Mouse (Mus musculus): ENCODE results near the gene Smcr8.

Smcr8 gene

DNA sequence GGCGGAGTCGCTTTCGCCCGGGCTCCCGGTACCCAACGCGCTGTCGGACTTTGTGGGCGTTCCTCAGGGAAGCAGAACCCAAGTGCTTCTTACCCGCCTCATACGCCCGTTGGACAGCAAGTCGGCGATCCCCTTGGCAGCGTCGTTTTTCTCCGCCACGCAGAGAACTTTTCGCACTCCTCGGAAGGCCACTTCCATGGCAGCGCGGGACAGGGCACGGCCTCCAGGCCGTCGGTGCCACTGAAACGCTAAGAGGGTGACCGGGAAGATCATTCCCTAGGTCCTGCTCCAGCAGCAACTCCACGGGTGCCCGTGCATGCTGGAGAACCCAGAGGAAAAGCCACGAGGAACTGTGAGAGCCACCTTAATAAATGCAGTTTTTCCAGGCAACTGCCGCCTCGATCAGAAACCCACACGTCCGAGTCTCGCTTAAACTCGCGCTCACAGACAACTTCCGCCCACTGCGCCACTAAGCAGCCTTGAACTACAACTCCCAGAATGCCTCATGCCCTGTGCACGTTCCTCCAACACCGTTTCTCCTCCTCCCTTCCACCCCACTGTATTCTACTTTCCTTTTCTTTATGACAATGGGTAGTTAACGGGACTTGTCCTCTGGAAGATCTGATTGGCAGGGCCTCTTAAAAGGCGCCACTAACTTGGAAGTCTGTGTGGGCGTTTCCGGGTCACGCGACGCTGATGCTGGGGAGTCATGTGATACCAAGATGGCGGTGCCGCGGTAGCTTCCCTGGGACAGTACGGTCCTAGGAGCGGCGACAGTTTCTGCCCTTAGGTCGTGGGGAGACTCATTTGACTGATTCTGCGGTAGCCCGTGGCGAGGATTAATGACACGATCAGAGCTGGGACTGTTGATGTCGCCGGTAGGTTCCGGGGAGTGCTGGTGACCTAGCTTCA, at the start of gene Smcr8, which contains the start of gene Top3a:
Gene Smcr8, plus strand, starts transcription at position 696 of the 912 bp plus-strand sequence.
Gene Top3a, minus strand, starts transcription at position 537 of the 912 bp plus-strand sequence.
- peak; percentile 89 for DNase-seq (ENCODE audit: low read depth, low spot score)

DNA sequence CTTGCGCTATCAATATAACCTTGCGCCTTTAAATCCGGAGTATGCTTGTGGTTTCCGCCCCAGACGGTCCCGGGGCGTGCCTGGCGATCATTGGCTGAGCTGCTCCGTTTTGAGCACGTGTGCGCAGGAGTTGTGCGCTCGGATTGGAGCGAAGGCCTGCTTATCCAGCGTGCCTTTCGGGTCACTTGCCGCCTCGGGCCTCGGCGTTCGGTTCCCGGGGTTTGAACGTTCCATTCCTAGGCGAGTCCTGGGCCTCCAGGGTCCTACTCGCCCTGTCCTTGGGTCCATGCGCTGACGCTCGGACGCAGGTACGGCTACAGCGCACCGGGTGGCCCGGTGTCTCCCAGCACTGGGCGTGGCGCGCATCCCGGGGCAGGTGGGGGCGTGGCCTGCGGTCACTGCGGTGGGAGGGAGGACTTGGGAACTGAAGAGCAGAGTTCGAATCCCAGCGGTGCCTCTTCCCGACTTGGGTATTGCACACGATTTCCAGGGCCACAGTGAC, 49.0 kb upstream of the Smcr8 start, which contains the start of gene Mief2:
Gene Mief2, plus strand, starts transcription at position 139 of the 502 bp plus-strand sequence.
- peak; percentile 94 for DNase-seq (ENCODE audit: low read depth, low spot score)

DNA sequence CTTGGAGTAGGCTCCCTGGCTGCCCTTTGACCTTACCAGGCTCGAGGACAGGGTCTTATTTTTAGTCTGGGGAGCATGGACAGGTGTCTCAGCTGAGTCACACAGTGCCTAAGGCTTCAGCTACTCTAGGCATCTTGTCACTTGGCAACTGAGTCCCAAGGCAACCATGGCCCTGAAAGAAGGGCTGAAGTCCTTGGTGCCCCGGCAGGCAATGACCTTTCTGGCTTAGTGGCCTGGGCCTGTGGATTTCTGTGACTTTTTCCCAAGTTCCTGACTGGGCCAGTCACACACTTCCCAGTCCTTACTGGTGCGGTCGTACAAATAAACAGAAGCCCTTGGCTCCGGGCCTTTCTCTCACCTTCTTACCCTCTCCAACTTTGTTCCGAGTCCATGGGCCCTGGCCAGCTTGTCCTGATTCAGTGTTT, 48.1 kb upstream of the Smcr8 start:
- no peak for DNase-seq (ENCODE audit: low read depth, low spot score)

DNA sequence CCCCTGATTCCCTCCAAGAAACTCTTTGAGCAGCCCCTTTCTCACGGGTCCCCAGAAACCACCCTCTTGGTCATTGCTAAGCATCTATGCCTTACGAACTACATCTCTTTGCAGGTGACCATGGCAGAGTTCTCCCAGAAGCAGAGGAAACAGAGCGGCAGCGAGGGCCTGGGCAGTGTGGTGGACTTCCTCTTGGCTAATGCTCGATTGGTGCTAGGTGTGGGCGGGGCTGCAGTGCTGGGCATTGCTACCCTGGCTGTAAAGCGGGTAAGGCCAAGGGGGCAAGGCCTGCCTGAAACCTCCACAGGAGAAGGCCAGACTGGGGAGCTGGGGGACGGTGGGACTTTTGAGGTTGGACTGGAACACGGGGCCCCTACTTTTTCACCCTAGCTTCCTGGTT, 47.2 kb upstream of the Smcr8 start:
- DNase-seq (ENCODE audit: low read depth, low spot score), result no peak

DNA sequence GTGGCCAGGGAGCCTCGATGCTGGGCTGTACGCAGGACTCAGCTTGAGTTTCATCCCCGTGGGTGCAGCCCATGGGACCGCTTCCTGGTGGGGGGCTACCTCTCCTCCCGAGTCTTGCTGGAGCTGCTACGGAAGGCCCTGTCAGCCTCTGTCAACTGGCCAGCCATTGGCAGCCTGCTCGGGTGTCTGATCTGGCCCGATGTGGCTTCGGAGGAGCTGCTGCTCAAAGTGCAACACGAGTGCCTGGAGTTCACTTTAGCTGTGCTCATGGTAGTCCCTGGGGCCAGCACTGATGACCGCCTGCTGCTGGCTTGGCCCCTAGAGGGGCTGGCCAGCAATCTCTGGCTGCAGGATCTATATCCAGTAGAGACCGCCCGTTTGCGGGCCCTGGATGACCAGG, 46.1 kb upstream of the Smcr8 start:
- DNase-seq (ENCODE audit: low read depth, low spot score), result no peak

DNA sequence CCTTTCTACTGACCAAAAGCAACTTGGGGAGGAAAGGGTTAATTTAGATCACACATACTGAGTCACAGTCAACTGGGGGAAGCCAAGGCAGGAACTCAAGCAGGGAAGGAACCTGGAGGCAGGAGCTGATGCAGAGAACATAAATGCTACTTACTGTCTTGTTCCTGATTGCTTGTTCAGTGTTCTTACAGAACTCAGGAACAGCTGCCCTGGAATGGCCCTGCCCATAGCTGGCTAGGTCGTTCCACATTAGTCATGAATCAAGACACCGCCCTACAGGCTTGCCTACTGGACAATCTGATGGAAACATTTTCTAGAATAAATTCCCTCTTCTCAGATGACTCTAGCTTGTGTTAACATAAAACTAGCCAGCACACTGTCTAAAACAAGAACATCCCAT, 43.1 kb upstream of the Smcr8 start:
- no peak for DNase-seq (ENCODE audit: low read depth, low spot score)

DNA sequence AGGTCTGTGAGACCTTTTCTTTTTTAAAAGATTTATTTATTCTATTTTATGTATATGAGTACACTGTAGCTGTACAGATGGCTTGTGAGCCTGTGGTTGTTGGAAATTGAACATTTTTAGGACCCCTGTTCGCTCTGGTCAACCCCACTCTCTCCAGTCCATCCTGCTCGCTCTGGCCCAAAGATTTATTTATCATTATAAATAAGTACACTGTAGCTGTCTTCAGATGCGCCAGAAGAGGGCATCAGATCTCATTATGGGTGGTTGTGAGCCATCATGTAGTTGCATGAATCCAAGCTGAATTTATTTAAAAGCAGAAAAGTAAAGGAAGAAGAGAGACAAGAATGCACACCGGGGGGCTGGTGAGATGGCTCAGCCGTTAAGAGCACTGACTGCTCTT, 42.1 kb upstream of the Smcr8 start:
- no peak for DNase-seq (ENCODE audit: low read depth, low spot score)

DNA sequence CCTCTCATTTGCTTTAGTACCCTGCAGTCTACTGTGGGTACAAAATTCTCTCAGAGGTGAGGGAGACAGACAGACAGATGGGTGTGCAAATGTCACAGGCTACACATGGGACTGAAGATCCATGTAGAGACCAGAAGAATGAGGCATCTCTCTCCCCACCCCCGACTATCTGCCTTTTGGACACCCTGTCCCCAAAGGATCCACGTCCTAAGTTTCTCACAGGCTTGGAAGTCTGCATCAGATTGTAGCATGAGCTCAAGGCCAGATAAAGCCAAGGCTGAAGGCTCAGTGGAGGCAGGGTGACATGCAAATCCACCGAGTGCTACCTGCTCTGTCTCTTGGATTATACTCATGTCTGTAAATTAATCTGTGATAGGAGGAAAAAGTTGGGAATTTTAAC, 40.8 kb upstream of the Smcr8 start:
- DNase-seq (ENCODE audit: low read depth, low spot score), result no peak

DNA sequence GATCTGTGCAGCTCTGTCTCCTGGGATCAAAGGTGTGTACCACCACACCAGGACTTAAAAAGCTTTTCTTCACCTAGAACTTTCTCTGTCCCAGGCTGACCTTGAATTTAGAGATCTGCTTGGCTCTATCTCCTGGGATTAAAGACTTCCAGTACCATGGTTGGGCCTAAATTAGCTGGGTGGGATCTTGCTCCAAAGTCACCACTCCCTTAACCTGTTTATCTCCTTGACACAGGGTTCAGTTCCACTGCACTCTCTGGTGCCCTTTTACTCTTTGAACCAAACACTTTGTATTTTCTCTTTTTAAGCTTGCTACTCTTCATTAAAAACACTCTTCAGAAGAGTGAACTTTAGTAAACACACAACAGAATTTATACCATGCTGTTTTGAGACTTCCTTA, 39.9 kb upstream of the Smcr8 start:
- no peak for DNase-seq (ENCODE audit: low read depth, low spot score)

DNA sequence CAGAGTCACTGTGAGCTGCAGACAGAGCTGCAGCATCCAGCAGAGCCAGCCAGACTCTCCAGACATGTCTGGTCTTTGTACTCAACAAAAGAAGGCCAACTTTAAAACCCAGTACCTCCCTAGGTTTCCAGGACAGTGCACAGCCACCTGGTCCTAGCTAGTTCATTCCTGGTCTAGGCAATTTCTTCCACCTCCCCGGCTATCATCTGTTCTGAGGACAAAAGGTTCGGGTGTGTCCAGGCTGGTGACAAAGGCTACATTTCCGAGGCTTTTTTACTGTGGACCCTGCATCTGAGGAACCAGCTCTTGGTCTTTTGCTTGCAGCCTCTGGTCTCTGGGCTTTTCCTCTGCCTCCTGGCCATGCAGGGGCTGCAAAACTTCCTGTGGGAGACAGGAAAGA, 37.0 kb upstream of the Smcr8 start:
- no peak for DNase-seq (ENCODE audit: low read depth, low spot score)

DNA sequence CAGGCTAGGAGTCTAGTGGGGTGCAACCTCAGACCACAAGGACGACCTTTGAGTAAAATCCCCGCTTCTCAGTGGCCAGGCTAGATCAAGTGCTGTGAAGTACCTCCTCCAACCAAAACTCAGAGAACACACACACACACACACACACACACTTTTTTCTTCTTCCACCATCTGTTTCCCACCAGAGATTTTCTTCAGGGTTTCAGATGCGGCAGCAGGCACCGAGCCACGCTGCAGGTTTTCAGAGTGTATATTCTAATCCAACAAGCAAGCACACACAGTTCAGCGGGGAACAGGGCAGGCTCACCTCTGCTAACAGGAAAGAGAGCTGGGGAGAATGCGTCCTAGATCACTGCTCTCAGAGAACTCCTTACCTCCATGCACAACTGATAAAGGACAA, 21.8 kb upstream of the Smcr8 start:
- no peak for DNase-seq (ENCODE audit: low read depth, low spot score)

DNA sequence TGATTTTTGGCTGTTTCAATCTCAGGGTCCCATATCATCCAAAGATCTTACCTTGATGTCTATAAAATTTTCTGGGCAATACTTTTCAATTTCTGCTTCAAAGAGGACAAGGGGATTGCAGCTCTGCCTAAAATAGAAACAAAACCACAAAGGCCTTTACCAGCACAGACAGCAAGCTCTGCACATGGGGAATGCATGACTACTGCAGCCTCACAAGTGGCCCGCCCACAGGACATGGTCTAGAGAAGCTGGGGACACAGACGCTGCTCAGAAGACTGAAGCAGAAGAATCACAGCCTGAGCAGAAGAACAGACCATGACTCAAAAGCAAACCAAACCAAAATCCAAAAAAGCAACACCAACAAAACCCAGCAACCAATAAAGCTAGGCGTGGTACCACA, 15.6 kb upstream of the Smcr8 start:
- DNase-seq (ENCODE audit: low read depth, low spot score), result no peak

DNA sequence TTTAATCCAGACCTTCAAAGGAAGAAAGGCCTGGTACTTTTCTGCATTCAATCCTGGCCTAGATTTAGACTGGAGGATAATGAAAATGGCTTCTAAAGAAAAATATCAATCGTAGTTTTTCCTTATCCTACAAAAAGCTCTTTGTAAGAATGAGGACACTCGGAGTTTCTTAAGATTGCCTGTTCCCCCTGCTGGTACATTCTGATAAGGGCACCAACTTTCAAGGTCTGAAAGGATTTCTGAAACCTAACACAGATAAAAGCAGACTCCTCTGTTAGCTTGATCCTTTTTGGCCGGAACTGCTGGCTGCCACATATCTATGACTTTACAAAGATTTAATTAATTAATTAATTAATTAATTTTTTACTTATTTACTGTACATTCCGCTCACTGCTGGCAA, 10.4 kb upstream of the Smcr8 start:
- DNase-seq (ENCODE audit: low read depth, low spot score), result no peak

DNA sequence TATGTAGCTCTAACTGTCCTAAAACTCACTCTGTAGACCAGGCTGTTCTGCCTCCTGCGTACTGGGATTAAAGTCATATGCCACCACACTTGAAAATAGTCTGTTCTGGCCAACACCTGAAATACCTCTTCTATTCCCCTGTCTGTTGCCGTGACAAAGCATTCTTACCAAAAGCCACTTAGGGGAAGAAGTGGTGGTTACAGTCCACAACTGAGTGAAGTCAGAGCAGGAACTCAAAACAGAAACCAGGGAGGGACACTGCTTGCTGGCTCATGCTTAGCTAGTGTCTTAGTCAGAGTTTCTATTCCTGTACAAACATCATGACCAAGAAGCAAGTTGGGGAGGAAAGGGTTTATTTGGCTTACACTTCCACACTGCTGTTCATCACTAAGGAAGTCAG, 8.0 kb upstream of the Smcr8 start:
- no peak for DNase-seq (ENCODE audit: low read depth, low spot score)

DNA sequence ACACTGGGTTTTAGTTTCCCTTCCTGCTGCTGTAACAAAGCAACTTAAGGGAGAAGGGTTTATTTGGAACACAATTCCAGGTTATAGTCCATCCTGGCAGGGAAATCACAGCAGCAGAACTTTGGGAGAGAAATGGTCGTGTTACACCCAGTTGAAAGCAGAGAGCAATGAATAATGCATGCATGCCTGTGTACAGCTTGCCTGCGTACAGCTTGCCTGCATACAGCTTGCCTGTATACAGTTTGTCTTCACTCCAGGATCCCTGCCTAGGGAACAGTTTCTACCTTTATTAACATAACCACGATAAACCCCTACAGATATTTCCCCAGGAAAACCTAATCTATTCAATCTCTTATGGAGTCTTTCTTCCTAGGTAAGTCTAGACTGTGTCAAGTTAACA, 6.5 kb upstream of the Smcr8 start:
- DNase-seq (ENCODE audit: low read depth, low spot score), result no peak

DNA sequence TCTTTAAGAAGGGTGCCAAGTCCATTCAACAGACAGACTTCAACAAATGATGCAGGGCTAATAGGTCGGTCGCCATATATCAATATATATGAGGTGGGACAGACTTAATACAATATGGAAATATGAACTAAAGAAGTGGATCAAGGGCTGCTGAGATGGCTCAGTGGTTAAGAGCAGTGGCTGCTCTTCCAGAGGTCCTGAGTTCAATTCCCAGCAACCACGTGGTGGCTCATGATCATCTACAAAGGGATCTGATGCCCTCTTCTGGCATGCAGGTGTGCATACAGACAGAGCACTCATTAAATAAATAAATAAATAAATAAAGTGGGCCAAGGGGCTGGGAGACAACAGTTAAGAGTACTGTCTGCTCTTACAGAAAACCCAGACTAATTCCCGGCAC, 5.2 kb upstream of the Smcr8 start:
- no peak for DNase-seq (ENCODE audit: low read depth, low spot score)

DNA sequence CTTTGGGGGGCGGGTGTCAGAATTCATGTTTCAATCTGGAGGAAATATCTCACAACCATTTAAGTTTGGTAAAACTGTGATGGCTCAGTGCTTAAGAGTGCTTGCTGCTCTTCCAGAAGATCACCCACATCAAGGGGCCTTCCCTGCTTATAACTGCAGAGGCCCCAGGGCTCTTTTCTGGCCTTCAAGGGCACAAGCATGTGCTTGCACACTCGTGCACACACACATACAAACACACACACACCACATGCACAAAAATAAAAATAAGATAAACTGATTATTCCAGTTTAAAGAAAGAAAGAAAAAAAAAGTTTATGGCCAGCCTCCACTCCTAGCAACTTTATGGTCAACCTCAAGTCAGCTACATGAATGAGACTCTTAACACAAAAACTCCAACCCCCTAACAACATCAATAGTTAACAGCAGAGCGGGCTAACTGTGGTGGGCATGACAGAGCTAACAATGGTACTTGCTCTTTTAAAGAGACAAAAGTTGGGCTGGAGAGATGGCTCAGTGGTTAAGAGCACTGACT, 3.1 kb upstream of the Smcr8 start:
- no peak for DNase-seq (ENCODE audit: low read depth, low spot score)

DNA sequence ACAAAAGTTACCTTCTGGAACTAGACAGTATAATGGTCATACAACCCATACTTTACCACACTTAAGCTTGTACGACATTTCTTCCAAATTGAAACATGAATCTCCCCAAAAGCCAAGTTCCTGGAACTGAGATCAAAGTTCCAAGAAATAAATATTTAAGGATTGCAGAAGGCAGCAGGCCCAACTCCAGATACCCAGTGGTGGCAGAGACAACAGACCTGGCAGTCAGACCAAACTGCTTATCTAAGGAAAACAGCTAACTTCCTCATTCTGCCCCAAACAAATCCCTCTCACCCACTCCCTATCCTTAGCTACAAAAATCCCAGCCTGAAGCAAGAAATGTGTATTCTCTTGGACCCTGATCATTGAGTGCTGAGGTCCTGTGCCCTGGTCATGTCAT, 2.5 kb upstream of the Smcr8 start:
- DNase-seq (ENCODE audit: low read depth, low spot score), result no peak

DNA sequence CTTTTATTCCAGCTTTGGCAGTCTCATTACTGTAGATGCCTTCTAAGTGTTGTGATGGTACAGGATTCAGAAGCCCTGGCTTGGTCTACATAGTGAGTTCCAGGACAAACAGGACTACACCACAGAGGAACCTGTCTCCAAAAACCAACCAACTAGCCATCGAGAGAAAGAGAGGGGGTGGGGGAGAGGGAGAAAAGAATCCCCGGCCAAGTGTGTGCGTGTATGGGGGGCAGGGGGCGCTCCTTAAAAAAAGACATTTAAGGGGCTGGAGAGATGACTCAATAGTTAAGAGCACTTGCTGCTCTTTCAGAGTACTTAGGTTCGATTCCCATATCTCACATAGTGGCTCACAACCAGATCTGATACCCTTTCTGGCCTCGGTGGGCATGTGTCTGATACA, 1.7 kb upstream of the Smcr8 start:
- DNase-seq (ENCODE audit: low read depth, low spot score), result no peak

DNA sequence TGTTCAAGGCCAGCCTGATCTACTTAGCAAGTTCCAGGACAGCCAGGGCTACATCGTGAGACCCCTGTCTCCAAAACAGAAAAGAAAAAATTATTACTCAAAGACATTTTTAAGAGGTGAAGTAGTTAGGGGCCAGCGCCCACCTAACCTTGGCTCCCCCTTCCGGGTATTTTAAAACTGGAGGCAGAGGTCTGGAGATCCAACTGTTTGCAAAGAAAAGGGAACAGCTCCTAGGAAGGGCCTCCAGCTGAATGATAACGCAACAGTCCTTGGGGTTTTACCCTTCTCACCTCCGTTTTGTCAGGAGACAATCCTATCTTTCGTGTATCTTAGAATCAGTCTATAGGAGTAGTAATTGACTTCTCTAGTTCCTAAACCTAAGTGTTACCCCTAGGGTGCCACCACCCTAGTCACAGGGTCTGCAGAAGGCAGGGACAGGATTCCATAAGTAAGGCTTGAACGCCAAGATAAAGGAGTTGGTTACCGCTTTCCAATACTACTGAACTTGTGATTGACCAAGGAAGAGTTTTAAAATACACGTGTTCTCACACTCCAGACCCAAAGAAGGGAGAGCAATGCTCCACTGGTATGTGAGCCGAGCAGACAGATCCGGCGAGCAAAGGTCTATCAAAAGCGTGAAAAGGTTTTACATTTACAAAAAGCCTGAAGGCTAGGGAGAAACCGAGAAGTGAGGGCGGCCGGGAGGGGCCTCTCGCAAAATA, 1.1 kb upstream of the Smcr8 start:
- no peak for DNase-seq (ENCODE audit: low read depth, low spot score)

DNA sequence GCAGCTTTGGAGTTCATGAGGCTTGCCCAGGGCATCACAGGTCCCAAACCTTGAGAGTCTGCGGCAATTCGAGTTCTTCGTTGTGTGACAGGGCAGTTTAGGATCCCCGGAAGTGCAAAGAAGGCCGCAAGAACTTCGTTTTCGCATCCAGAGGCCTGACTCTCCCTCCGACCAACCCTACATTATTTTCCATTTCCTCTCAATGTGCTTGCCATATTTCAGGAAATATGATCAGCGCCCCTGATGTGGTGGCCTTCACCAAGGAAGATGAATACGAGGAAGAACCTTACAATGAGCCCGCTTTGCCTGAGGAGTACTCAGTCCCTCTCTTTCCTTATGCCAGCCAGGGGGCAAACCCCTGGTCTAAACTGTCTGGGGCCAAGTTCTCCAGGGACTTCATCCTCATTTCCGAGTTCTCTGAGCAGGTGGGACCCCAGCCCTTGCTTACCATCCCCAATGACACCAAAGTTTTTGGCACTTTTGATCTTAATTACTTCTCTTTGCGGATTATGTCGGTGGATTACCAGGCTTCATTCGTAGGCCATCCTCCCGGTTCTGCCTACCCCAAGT, 562 bp downstream of the Smcr8 start:
- DNase-seq (ENCODE audit: low read depth, low spot score), result no peak

DNA sequence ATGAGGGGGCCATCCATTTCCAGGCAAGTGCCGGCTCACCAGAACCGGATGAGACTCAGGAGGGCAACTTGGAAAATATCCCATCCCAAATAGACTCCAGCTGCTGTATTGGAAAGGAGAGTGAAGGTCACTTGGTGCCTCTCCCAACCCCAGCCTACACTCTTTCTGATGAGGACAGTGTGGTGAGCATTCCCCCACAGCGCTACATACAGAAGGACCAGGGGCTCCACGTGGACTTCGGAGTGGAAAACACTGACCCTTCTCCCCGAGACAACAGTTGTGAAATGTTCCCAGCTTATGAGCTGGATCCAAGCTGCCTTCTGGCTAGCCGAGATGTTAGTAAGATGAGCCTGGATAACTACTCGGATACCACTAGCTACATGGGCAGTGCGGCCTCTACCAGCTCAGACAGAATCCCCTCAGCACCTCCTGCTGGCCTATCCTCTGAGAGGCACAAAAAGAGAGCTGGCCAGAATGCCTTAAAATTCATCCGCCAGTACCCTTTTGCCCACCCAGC, 2.4 kb downstream of the Smcr8 start:
- DNase-seq (ENCODE audit: low read depth, low spot score), result no peak
